ENCODE assay signal across 28 mouse cellular contexts in genomic region chr12:76261556-76261955, GRCm38 (mm10). TPM values are rescaled to one million over a fixed set of nuclear protein-coding genes. Genes with fewer than 3 reads are reported as not detected.
DNase-seq lines count a peak whose midpoint lies in the region; ATAC-seq and TF ChIP-seq lines count a peak whose summit lies in the region.
"Had no signal": no experiment of that assay in that cellular context is flagged by ENCODE, and none has a peak within 500 bp of the region (broad histone marks: within the 10 kb centered on the region; RNA-seq: fewer than 3 reads in every experiment).

No protein-coding gene starts in this region.

- peaks cover 2% of the 10 kb centered on the region; the same call in 1 of the 2 replicates for H3K36me3 ChIP-seq in liver, postnatal 0 days (replicated peaks; ENCODE audit: insufficient read depth, low read length)
- no peaks in the 10 kb centered on the region for H3K36me3 ChIP-seq in kidney, embryonic 14.5 days (ENCODE audit: control insufficient read depth, insufficient read depth, low read length)
- H3K36me3 ChIP-seq: heart, embryonic 12.5 days; heart, embryonic 15.5 days had no signal

- peak overlapping the region; percentile 7; the same call in 1 of the 2 replicates for H3K27ac ChIP-seq in liver, postnatal 0 days (ENCODE audit: low read depth)
- H3K27ac ChIP-seq in kidney, embryonic 14.5 days (ENCODE audit: low read depth, low read length), result no peak overlapping the region
- H3K27ac ChIP-seq: gastrocnemius, adult 2 months; hindbrain, embryonic 14.5 days; hindbrain, postnatal 0 days had no signal

- H3K27me3 ChIP-seq in liver, postnatal 0 days (ENCODE audit: insufficient read depth, low read length), result no peaks in the 10 kb centered on the region
- no peaks in the 10 kb centered on the region for H3K27me3 ChIP-seq in kidney, embryonic 14.5 days (ENCODE audit: control insufficient read depth, insufficient read depth, low read length)
- H3K27me3 ChIP-seq: heart, embryonic 12.5 days; heart, embryonic 15.5 days had no signal

- peaks cover 25% of the 10 kb centered on the region for H3K4me1 ChIP-seq in liver, postnatal 0 days (ENCODE audit: insufficient read depth)
- H3K4me1 ChIP-seq in kidney, embryonic 14.5 days (ENCODE audit: control insufficient read depth, insufficient read depth, low read length), result no peaks in the 10 kb centered on the region

- H3K9ac ChIP-seq in liver, postnatal 0 days (replicated peaks), result no peak overlapping the region
- no peak overlapping the region for H3K9ac ChIP-seq in kidney, embryonic 14.5 days (ENCODE audit: low read depth, low read length)
- H3K9ac ChIP-seq: forebrain, postnatal 0 days; heart, embryonic 12.5 days; heart, embryonic 15.5 days; hindbrain, embryonic 14.5 days had no signal

- 69% methylated on average over 4 of the region's 4 CpGs for WGBS in liver, postnatal 0 days (ENCODE audit: insufficient replicate concordance)
- WGBS in kidney, embryonic 14.5 days, result 91% methylated on average over 4 of the region's 4 CpGs

- TF ChIP-seq CTCF in liver, postnatal 0 days (IDR thresholded peaks at IDR 0.05; ENCODE audit: low read depth), result no peak

- no peak overlapping the region for H3K4me2 ChIP-seq in liver, postnatal 0 days (ENCODE audit: low read depth, low read length)
- H3K4me2 ChIP-seq in kidney, embryonic 14.5 days (replicated peaks; ENCODE audit: low read depth, low read length), result no peak overlapping the region
- H3K4me2 ChIP-seq: heart, embryonic 15.5 days; hindbrain, embryonic 14.5 days had no signal

- no peak for TF ChIP-seq EP300 in liver, postnatal 0 days (IDR thresholded peaks at IDR 0.05; ENCODE audit: low read depth)

- ATAC-seq in liver, postnatal 0 days, result no peak
- no peak for ATAC-seq in kidney, embryonic 14.5 days (ENCODE audit: low FRiP score, low TSS enrichment)
- ATAC-seq: forebrain, embryonic 14.5 days; forebrain, postnatal 0 days; hindbrain, postnatal 0 days; inflammation-experienced regulatory T-cells, adult 6 months had no signal

- no peaks in the 10 kb centered on the region for H3K9me3 ChIP-seq in liver, postnatal 0 days (ENCODE audit: low read length)
- no peaks in the 10 kb centered on the region for H3K9me3 ChIP-seq in kidney, embryonic 14.5 days (ENCODE audit: control insufficient read depth, low read length)
- H3K9me3 ChIP-seq: heart, embryonic 12.5 days; heart, embryonic 15.5 days had no signal

- no peak overlapping the region for H3K4me3 ChIP-seq in liver, postnatal 0 days (ENCODE audit: low read depth, low read length)
- H3K4me3 ChIP-seq in kidney, embryonic 14.5 days (ENCODE audit: low read length), result no peak overlapping the region
- H3K4me3 ChIP-seq: gastrocnemius, adult 2 months; heart, embryonic 12.5 days; heart, embryonic 15.5 days had no signal

- intact Hi-C loops in heart, postnatal 10 days (cut with DNase I), result loop anchor here (10.0 kb wide), 2 partner anchors 213 to 343 kb away; no protein-coding TSS in a partner anchor

- DNase-seq in heart, adult 11 months, result peak; percentile 21
- DNase-seq in heart, postnatal 10 days, result no peak
- DNase-seq in liver, postnatal 0 days, result no peak
- DNase-seq in liver, result no peak
- DNase-seq in ZHBTc4 (ENCODE audit: low read depth, low spot score), result peak; percentile 56
- DNase-seq: adrenal gland, adult 2 months; adrenal gland, postnatal 14 days; cerebellum, adult 11-12 months; cerebellum, adult 8-10 months; cerebellum, postnatal 10 days; forebrain, postnatal 0 days; gastrocnemius, adult 2 months; gastrocnemius, postnatal 14 days; heart, adult 18-20 months; heart, postnatal 14 days; heart, postnatal 4 days had no signal

RNA-seq across cellular contexts. Expression of gene Mthfd1, which starts 6.5 kb away (rescaled TPM):
- total RNA-seq in heart, postnatal 10 days (2021), result 10 to 100 TPM; 29.9 to 31.1 TPM
- 62.6 and 63.0 TPM in 2 replicates for polyA plus RNA-seq in liver, postnatal 0 days (2015; fragmentation: Nextera tagmentation; extraction: Ambion mirVana)
- polyA plus RNA-seq in kidney, embryonic 14.5 days (2014; fragmentation: Nextera tagmentation; extraction: Ambion mirVana), result 58.1 and 102 TPM in 2 replicates

RNA-seq across cellular contexts. Expression of gene Tex21, which starts 15.0 kb away (rescaled TPM):
- total RNA-seq in heart, postnatal 10 days (2021), result not detected
- polyA plus RNA-seq in liver, postnatal 0 days (2015; fragmentation: Nextera tagmentation; extraction: Ambion mirVana), result 0.08 TPM in 1 of 2 replicates, not detected in the other
- not detected in 2 replicates for polyA plus RNA-seq in kidney, embryonic 14.5 days (2014; fragmentation: Nextera tagmentation; extraction: Ambion mirVana)
- total RNA-seq: adrenal gland, adult 2 months; adrenal gland, postnatal 14 days; forebrain, postnatal 0 days; gastrocnemius, adult 2 months; gastrocnemius, postnatal 14 days; gastrocnemius, postnatal 4 days; heart, adult 18-20 months; heart, postnatal 14 days; heart, postnatal 4 days; hindbrain, postnatal 0 days had no signal
- polyA plus RNA-seq: adrenal gland, adult 2 months; embryonic facial prominence, embryonic 11.5 days; forebrain, embryonic 11.5 days; forebrain, embryonic 14.5 days; forebrain, postnatal 0 days; frontal cortex, adult 2 months; heart, embryonic 15.5 days; hindbrain, embryonic 11.5 days; hindbrain, postnatal 0 days; inflammation-experienced regulatory T-cells, adult 6 months had no signal

Comparison
In these comparisons a context has a peak if more than half of its experiments do, and no peak if none do; other contexts are left out.
1. DNase-seq: peak in heart, adult 11 months (single experiment) and ZHBTc4 (single experiment); none in heart, postnatal 10 days (0 of 2), liver, postnatal 0 days (single experiment) and liver (single experiment).